Mouse (Mus musculus): ENCODE results near the gene Vmn1r85.

GRCm38 (mm10) chr7:13137340-13137739 lies 42.4 kb upstream of the Vmn1r85 start:
- TF ChIP-seq CTCF (IDR thresholded peaks at IDR 0.05; ENCODE audit: low read depth, low read length), result no peak
- TF ChIP-seq POLR2A (IDR thresholded peaks at IDR 0.05; ENCODE audit: extremely low read depth, insufficient read depth, low read length), result no peak

Data from liver, adult 2 months (tissue).